Mouse (Mus musculus) embryo, embryonic 9.5 days (tissue): ENCODE measurements around the gene Nifk.

Experiments used
- DNase-seq: peaks from one replicate; pipeline ENCODE4 v3.0.0-alpha.2; 2017; ENCODE audit errors: extremely low spot score

Gene Nifk

DNA sequence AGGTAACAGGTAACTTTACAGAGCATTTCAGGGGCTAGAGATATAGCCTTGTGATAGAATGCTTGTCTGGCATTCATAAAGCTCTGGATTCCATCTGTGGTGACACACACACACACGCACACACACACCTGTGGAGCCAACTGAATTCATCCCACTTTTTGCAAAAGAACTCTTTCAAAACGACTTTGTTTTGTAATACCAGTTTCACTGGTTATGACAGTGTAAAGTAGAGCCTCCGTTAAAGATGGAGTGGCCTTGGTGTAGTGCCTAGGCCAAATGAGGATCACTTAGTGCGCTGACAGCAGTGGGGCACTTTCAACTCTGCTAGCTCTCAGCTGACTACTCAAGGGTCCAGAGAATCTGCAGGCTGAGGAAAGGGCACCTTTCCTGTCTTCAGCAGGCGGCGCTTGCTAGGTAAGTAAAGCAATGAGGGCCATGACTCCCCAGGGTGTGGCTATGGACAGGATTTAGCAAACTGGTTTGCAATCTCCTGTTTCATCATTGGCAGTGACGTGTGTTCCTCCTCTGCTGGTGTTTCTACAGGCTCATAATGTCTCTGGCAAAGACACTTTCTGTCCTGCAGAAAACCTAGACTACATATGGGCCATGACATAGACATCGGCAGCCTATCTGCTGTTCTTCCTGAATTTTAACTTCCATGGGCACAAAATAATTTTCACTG lies 58.6 kb downstream of the Nifk start:
- no peak for DNase-seq
